Mouse (Mus musculus) heart, adult 8-10 months (tissue): ENCODE data around the gene Pan3. TPM values are rescaled to one million over a fixed set of nuclear protein-coding genes. Genes with fewer than 3 reads are reported as not detected.
"Not testable (repeated sequence)": the region's sequence is repeated elsewhere in the genome, so short reads cannot be mapped to it uniquely, and the experiment has no call there.

Experiments used
- DNase-seq: peaks from one replicate; pipeline ENCODE4 v3.0.0; 2022; ENCODE audit warnings: low spot score
- total RNA-seq, 4 experiments: library from RNA; stranded (reverse); gene quantifications; 2 replicates each; pipeline ENCODE4 v1.2.4; 2022

Pan3 gene
- total RNA-seq, 4 experiments from 2014 or later = 27.8 to 37.4 (median 29.4) TPM

- no peak for DNase-seq
Observed at GRCm38 (mm10) chr5:147551879-147552627, 122.1 kb downstream of the Pan3 start.

GRCm38 (mm10) chr5:147557641-147558040 is 127.7 kb downstream of the Pan3 start:
- not testable (repeated sequence) for DNase-seq

- DNase-seq = no peak
Observed at GRCm38 (mm10) chr5:147563511-147564139, 133.7 kb downstream of the Pan3 start.

- DNase-seq = no peak
Observed at GRCm38 (mm10) chr5:147564140-147564590, 134.2 kb downstream of the Pan3 start.

GRCm38 (mm10) chr5:147565444-147565843 is 135.5 kb downstream of the Pan3 start:
- no peak for DNase-seq

GRCm38 (mm10) chr5:147566335-147566734 is 136.4 kb downstream of the Pan3 start:
- no peak for DNase-seq

- no peak for DNase-seq
Observed at GRCm38 (mm10) chr5:147572695-147573094, 142.7 kb downstream of the Pan3 start.

GRCm38 (mm10) chr5:147573555-147573954 is 143.6 kb downstream of the Pan3 start:
- no peak for DNase-seq

- DNase-seq = peak; percentile 62
Observed at GRCm38 (mm10) chr5:147574517-147574916, 144.6 kb downstream of the Pan3 start.

- no peak for DNase-seq
Observed at GRCm38 (mm10) chr5:147577003-147577402, 147.0 kb downstream of the Pan3 start.

- no peak for DNase-seq
Observed at GRCm38 (mm10) chr5:147579148-147579547, 149.2 kb downstream of the Pan3 start.

GRCm38 (mm10) chr5:147579691-147580090 is 149.7 kb downstream of the Pan3 start:
- DNase-seq = peak; percentile 85

GRCm38 (mm10) chr5:147580181-147580580 is 150.2 kb downstream of the Pan3 start:
- peak; percentile 48 for DNase-seq

- peak; percentile 83 for DNase-seq
Observed at GRCm38 (mm10) chr5:147583702-147584298, 153.8 kb downstream of the Pan3 start.

GRCm38 (mm10) chr5:147584648-147585047 is 154.7 kb downstream of the Pan3 start:
- peak; percentile 42 for DNase-seq

- no peak for DNase-seq
Observed at GRCm38 (mm10) chr5:147585070-147585469, 155.1 kb downstream of the Pan3 start.

- no peak for DNase-seq
Observed at GRCm38 (mm10) chr5:147589814-147590213, 159.9 kb downstream of the Pan3 start.

GRCm38 (mm10) chr5:147597825-147598224 is 167.9 kb downstream of the Pan3 start:
- DNase-seq = no peak
